Mouse (Mus musculus) lung, embryonic 14.5 days (tissue): ENCODE data around the gene Usp12. TPM values are rescaled to one million over a fixed set of nuclear protein-coding genes. Genes with fewer than 3 reads are reported as not detected.

Experiments
- ATAC-seq: fragments of 200-750 bp; cut with Nextera tagmentation; 2 replicates; pipeline ENCODE4 v1.8.0; 2017; ENCODE audit warnings: mild to moderate bottlenecking, moderate TSS enrichment, moderate library complexity; ENCODE audit not compliant: insufficient read depth
- DNase-seq: peaks from one replicate; pipeline ENCODE4 v3.0.0-alpha.2; 2015
- H3K27ac ChIP-seq: fragments of 300-500 bp; sonication (generic); 2 replicates; pipeline ENCODE4 v1.5.1; 2014; ENCODE audit warnings: low read depth, mild to moderate bottlenecking, moderate library complexity
- H3K27me3 ChIP-seq: fragments of 300-500 bp; sonication (generic); 2 replicates; pipeline ENCODE4 v1.6.1; 2014; ENCODE audit warnings: low read length, control low read depth; ENCODE audit not compliant: insufficient read depth
- H3K36me3 ChIP-seq: fragments of 300-500 bp; sonication (generic); 2 replicates; pipeline ENCODE4 v1.6.1; 2014; ENCODE audit warnings: control low read depth; ENCODE audit not compliant: insufficient read depth
- H3K4me1 ChIP-seq: fragments of 300-500 bp; sonication (generic); 2 replicates; pipeline ENCODE4 v1.6.1; 2014; ENCODE audit warnings: antibody characterized with exemption, control low read depth; ENCODE audit not compliant: insufficient read depth
- H3K4me2 ChIP-seq: fragments of 300-500 bp; sonication (generic); 2 replicates; pipeline ENCODE4 v1.6.1; 2014; ENCODE audit warnings: mild to moderate bottlenecking
- H3K4me3 ChIP-seq: fragments of 300-500 bp; sonication (generic); 2 replicates; pipeline ENCODE4 v1.5.1; 2014; ENCODE audit warnings: low read depth, low read length
- H3K9ac ChIP-seq: fragments of 300-500 bp; sonication (generic); 2 replicates; pipeline ENCODE4 v1.6.1; 2014
- H3K9me3 ChIP-seq: fragments of 300-500 bp; sonication (generic); 2 replicates; pipeline ENCODE4 v1.6.1; 2016; ENCODE audit warnings: low read depth, low read length, control low read depth
- CTCF ChIP-seq: IDR thresholded peaks from 2 replicates; pipeline ENCODE4 v1.5.1; 2016; ENCODE audit warnings: antibody characterized with exemption, low read depth
- WGBS: fragments of 180-500 bp; shearing (Covaris S2); extraction: QIAGEN DNeasy Blood & Tissue Kit; methylation state at CpG from one replicate; pipeline ENCODE4 v1.1.7; 2014; 5-methylcytosine and 5-hydroxymethylcytosine counted together
- polyA plus RNA-seq: library from polyadenylated mRNA; unstranded; fragments of >200 nt; fragmentation: Nextera tagmentation; extraction: Ambion mirVana; gene quantifications from 2 replicates; pipeline ENCODE4 v1.2.1, GENCODE M21; 2014

The Usp12 gene
- polyA plus RNA-seq, 1 experiment from 2014 or later, result 13.7 TPM

- no peak for TF ChIP-seq CTCF
- Histone ChIP-seq H3K4me1 (0 out of 2 replicates have a peak, but pooled peaks cover 11% of the 10 kb centered on the region), H3K4me3 (no peak overlapping the region), H3K36me3 (peaks cover 61% of the 10 kb centered on the region), H3K27me3 (no peaks in the 10 kb centered on the region), H3K9me3 (no peaks in the 10 kb centered on the region), H3K4me2 (no peak overlapping the region), H3K27ac (no peak overlapping the region), H3K9ac (no peak overlapping the region)
- 67% methylated on average over 7 of the region's 7 CpGs for WGBS
- no peak for ATAC-seq
- no peak for DNase-seq
Measured at GRCm38 (mm10) chr5:146837967-146838720, 43.3 kb upstream of the Usp12 start.

GRCm38 (mm10) chr5:146834959-146835358 is 40.2 kb upstream of the Usp12 start:
- no peak for TF ChIP-seq CTCF
- Histone ChIP-seq H3K4me1 (0 out of 2 replicates have a peak, but pooled peaks cover 11% of the 10 kb centered on the region), H3K36me3 (peaks cover 57% of the 10 kb centered on the region), H3K4me3 (peak overlapping the region; percentile 70; the same call in 1 of the 2 replicates), H3K27ac (no peak overlapping the region), H3K9me3 (no peaks in the 10 kb centered on the region), H3K27me3 (no peaks in the 10 kb centered on the region), H3K4me2 (peak overlapping the region; percentile 84; the same call in 1 of the 2 replicates), H3K9ac (peak overlapping the region; percentile 88; the same call in 1 of the 2 replicates)
- WGBS, result 61% methylated on average over 8 of the region's 8 CpGs
- ATAC-seq (no peak), DNase-seq (no peak)

DNA sequence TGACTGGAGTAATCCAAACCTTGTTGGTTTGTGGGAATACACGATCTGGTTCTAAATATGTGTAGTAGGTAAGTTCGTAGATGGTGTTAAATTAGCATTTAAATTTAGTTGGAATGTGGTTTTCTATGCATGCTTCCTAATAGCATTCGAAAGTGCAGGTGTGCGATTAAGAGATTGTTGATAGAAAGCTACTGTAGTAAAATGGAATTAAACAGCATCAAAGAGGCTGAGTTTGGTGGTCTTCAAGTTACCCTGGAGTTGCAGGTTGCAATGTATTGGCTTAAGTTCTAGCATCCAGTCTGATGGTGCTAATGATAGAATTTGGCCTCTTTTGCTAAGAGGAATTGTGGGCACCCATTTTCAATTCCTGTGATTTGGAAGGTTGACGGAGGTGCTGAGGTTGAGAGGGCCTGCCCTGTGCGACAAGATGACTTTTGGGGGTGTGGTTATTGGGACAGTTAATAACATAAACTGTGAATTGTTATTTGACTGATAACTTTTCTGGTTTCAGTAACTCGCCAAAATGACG is 38.9 kb upstream of the Usp12 start:
- H3K4me3 ChIP-seq, result peak overlapping the region; percentile 70
- H3K9me3 ChIP-seq, result no peaks in the 10 kb centered on the region
- DNase-seq, result no peak
- TF ChIP-seq CTCF, result no peak
- H3K36me3 ChIP-seq, result peaks cover 48% of the 10 kb centered on the region
- WGBS, result 7% methylated on average over 8 of the region's 8 CpGs
- H3K4me1 ChIP-seq, result 0 out of 2 replicates have a peak, but pooled peaks cover 11% of the 10 kb centered on the region
- H3K27ac ChIP-seq, result peak overlapping the region; percentile 88; the same call in 1 of the 2 replicates
- peak overlapping the region; percentile 84 for H3K4me2 ChIP-seq
- no peaks in the 10 kb centered on the region for H3K27me3 ChIP-seq
- no peak for ATAC-seq
- H3K9ac ChIP-seq, result peak overlapping the region; percentile 88

- peak; percentile 98 for DNase-seq
- Histone ChIP-seq H3K4me2 (peak within 1 kb of the TSS; percentile 84), H3K27ac (peak within 1 kb of the TSS; percentile 88), H3K4me1 (0 out of 2 replicates have a peak, but pooled peaks cover 11% of the 10 kb centered on the region), H3K9ac (peak within 1 kb of the TSS; percentile 88), H3K4me3 (peak within 1 kb of the TSS; percentile 70), H3K36me3 (peaks cover 40% of the 10 kb centered on the region), H3K27me3 (no peaks in the 10 kb centered on the region), H3K9me3 (no peaks in the 10 kb centered on the region)
- no peak for TF ChIP-seq CTCF
- ATAC-seq, result peak; percentile 98
- WGBS, result under 1% methylated on average over 60 of the region's 60 CpGs
Measured at GRCm38 (mm10) chr5:146832769-146833448, 38.1 kb upstream of the Usp12 start, which contains the start of gene Rpl21. Rpl21 (plus strand) TSS chr5:146832890.

- 27% methylated on average over 7 of the region's 7 CpGs for WGBS
- H3K4me2 ChIP-seq, result peak overlapping the region; percentile 84
- peak overlapping the region; percentile 88 for H3K27ac ChIP-seq
- peaks cover 35% of the 10 kb centered on the region for H3K36me3 ChIP-seq
- ATAC-seq (no peak), DNase-seq (no peak)
- no peaks in the 10 kb centered on the region for H3K27me3 ChIP-seq
- peak overlapping the region; percentile 70 for H3K4me3 ChIP-seq
- no peak for TF ChIP-seq CTCF
- peak overlapping the region; percentile 88 for H3K9ac ChIP-seq
- no peaks in the 10 kb centered on the region for H3K9me3 ChIP-seq
- H3K4me1 ChIP-seq, result 0 out of 2 replicates have a peak, but pooled peaks cover 11% of the 10 kb centered on the region
Measured at GRCm38 (mm10) chr5:146832435-146832768, 37.6 kb upstream of the Usp12 start.

DNA sequence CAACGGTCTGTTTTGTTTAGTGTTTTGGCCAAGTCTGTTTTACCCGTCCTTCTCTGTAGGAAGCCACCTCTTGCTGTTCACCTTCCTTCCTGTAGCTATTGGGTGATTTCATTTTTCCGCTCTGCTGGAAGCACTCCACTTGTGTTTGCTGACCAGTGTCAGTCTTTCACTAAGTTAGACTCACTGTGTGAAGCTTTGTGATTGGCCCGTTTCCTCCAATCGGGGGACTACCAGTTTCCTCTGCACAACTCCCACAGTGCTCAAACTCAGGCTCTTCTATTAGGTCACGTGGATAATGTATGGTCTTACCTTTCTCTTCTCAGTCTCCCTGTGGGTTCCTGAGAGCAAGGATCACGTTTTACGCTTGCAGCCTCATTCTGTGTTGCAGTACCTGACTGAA is 34.7 kb upstream of the Usp12 start:
- Histone ChIP-seq H3K4me1 (0 out of 2 replicates have a peak, but pooled peaks cover 7% of the 10 kb centered on the region), H3K9ac (no peak overlapping the region), H3K9me3 (no peaks in the 10 kb centered on the region), H3K27ac (no peak overlapping the region), H3K27me3 (no peaks in the 10 kb centered on the region), H3K36me3 (peaks cover 6% of the 10 kb centered on the region), H3K4me3 (no peak overlapping the region), H3K4me2 (0 out of 2 replicates have a peak overlapping the region, but pooled peaks have one; percentile 0)
- WGBS, result 41% methylated on average over 8 of the region's 8 CpGs
- DNase-seq, result peak; percentile 43
- no peak for ATAC-seq
- no peak for TF ChIP-seq CTCF

- H3K9ac ChIP-seq, result no peak overlapping the region
- H3K36me3 ChIP-seq, result no peaks in the 10 kb centered on the region
- no peaks in the 10 kb centered on the region for H3K4me1 ChIP-seq
- H3K27ac ChIP-seq, result no peak overlapping the region
- no peaks in the 10 kb centered on the region for H3K27me3 ChIP-seq
- no peaks in the 10 kb centered on the region for H3K9me3 ChIP-seq
- H3K4me2 ChIP-seq, result no peak overlapping the region
- ATAC-seq (no peak), DNase-seq (no peak)
- WGBS, result 71% methylated on average over 5 of the region's 5 CpGs
- no peak overlapping the region for H3K4me3 ChIP-seq
- no peak for TF ChIP-seq CTCF
Measured at GRCm38 (mm10) chr5:146823005-146823404, 28.2 kb upstream of the Usp12 start.
